Mouse (Mus musculus) ES-E14 (cell line): Measurements from ENCODE around the gene Slc5a4a.

ENCODE experiments used
- CHD2 ChIP-seq: IDR thresholded peaks from 2 replicates; pipeline ENCODE4 v1.6.1; 2014; ENCODE audit warnings: mild to moderate bottlenecking, low read depth, low read length, inconsistent platforms
- HCFC1 ChIP-seq: IDR thresholded peaks from 2 replicates; pipeline ENCODE4 v1.6.1; 2012; ENCODE audit warnings: low read length, inconsistent platforms, borderline replicate concordance; ENCODE audit not compliant: insufficient read depth
- ZC3H11A ChIP-seq: IDR thresholded peaks from 2 replicates; pipeline ENCODE4 v1.6.1; 2012; ENCODE audit warnings: low read depth, mild to moderate bottlenecking, inconsistent platforms, low read length, borderline replicate concordance
- ZNF384 ChIP-seq: IDR thresholded peaks from 2 replicates; pipeline ENCODE4 v1.6.1; 2012; ENCODE audit warnings: low read depth, low read length, inconsistent platforms

DNA sequence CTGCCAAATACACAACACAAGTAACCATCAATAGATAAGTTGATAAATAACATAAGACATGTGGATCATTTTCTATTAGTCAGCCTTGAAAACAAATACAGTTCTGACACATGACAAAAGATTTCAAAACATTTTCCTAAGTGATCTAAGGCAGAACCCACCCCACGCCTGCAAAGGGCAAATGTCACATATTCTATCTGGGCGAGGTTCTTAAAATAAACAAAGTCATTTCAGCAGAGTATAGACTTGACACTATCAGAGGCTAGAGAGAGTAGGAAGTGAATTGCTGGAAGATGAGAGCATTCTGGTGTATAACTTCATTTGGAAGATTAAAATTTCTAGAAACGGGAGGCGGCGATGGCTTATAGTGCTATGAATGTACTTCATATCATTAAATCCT is 25.8 kb upstream of the Slc5a4a start:
- TF ChIP-seq CHD2 (no peak), ZC3H11A (no peak), HCFC1 (no peak), ZNF384 (no peak)
